Mouse (Mus musculus): Measurements from ENCODE around the gene Mef2d. TPM values are rescaled to one million over a fixed set of nuclear protein-coding genes. Genes with fewer than 3 reads are reported as not detected.

The Mef2d gene
- total RNA-seq (2021): 100 to 1,000 TPM; 120 TPM
- long read RNA-seq, experiment 1, full-length matches to known transcripts: 8 of 66 reads
- long read RNA-seq, experiment 1, partial matches to known transcripts: 47 of 66 reads
- long read RNA-seq, experiment 1, other reads (novel, unspliced or antisense): 11 of 66 reads
- long read RNA-seq, experiment 2, partial matches to known transcripts: 4 of 24 reads
- long read RNA-seq, experiment 2, other reads (novel, unspliced or antisense): 18 of 24 reads

GRCm38 (mm10) chr3:88141787-88142523, at the start of gene Mef2d:
TSS of gene Mef2d (plus strand) at chr3:88142372.
- DNase-seq: peak; percentile 97

- no peak for DNase-seq
These were observed 48.0 kb upstream of the Mef2d start for GRCm38 (mm10) chr3:88094126-88094525.

GRCm38 (mm10) chr3:88097666-88098065, 44.5 kb upstream of the Mef2d start:
- DNase-seq: no peak

- DNase-seq: no peak
These were observed 41.9 kb upstream of the Mef2d start for GRCm38 (mm10) chr3:88100251-88100650.

GRCm38 (mm10) chr3:88101736-88102135, 40.4 kb upstream of the Mef2d start:
- DNase-seq: no peak

GRCm38 (mm10) chr3:88102196-88102595, 40.0 kb upstream of the Mef2d start:
- DNase-seq: no peak

GRCm38 (mm10) chr3:88102611-88103010, 39.6 kb upstream of the Mef2d start:
- DNase-seq: peak in 1 of 2 experiments; percentile 42

GRCm38 (mm10) chr3:88106126-88106525, 36.0 kb upstream of the Mef2d start:
- DNase-seq: no peak

GRCm38 (mm10) chr3:88109126-88109525, 33.0 kb upstream of the Mef2d start:
- no peak for DNase-seq

GRCm38 (mm10) chr3:88114396-88114795, 27.8 kb upstream of the Mef2d start:
- no peak for DNase-seq

- DNase-seq: peak; percentile 71 to 85
These were observed 22.0 kb upstream of the Mef2d start for GRCm38 (mm10) chr3:88120117-88120651.

GRCm38 (mm10) chr3:88121164-88122131, 20.7 kb upstream of the Mef2d start:
- no peak for DNase-seq

- no peak for DNase-seq
These were observed 17.0 kb upstream of the Mef2d start for GRCm38 (mm10) chr3:88125195-88125594.

- no peak for DNase-seq
These were observed 16.0 kb upstream of the Mef2d start for GRCm38 (mm10) chr3:88126181-88126580.

- no peak for DNase-seq
These were observed 14.5 kb upstream of the Mef2d start for GRCm38 (mm10) chr3:88127636-88128035.

- DNase-seq: no peak
These were observed 14.1 kb upstream of the Mef2d start for GRCm38 (mm10) chr3:88128056-88128455.

GRCm38 (mm10) chr3:88129006-88129405, 13.2 kb upstream of the Mef2d start:
- no peak for DNase-seq

- DNase-seq: no peak
These were observed 11.1 kb upstream of the Mef2d start for GRCm38 (mm10) chr3:88131071-88131470.

- DNase-seq: no peak
These were observed 9.7 kb upstream of the Mef2d start for GRCm38 (mm10) chr3:88132492-88132891.

GRCm38 (mm10) chr3:88133187-88133771, 8.9 kb upstream of the Mef2d start:
- DNase-seq: peak; percentile 77 to 86

- no peak for DNase-seq
These were observed 5.8 kb upstream of the Mef2d start for GRCm38 (mm10) chr3:88136346-88136745.

GRCm38 (mm10) chr3:88136945-88137494, 5.2 kb upstream of the Mef2d start:
- no peak for DNase-seq

Data from heart, adult 18-20 months (tissue).